Mouse (Mus musculus) small intestine, adult 2 months (tissue): Measurements from ENCODE around the gene Adra2b.

ENCODE experiments used
- CTCF ChIP-seq: fragments of 200-500 bp; IDR thresholded peaks from 2 replicates; pipeline ENCODE4 v1.5.1; 2012; ENCODE audit warnings: low read depth, mild to moderate bottlenecking, control low read depth, inconsistent platforms, low read length, moderate library complexity, mixed read lengths; ENCODE audit not compliant: insufficient replicate concordance, insufficient read length; ENCODE audit errors: extremely low read depth
- POLR2A ChIP-seq: fragments of 200-500 bp; IDR thresholded peaks from 2 replicates; pipeline ENCODE4 v1.6.1; 2012; ENCODE audit warnings: low read depth, mild to moderate bottlenecking, control low read depth, inconsistent platforms, low read length, moderate library complexity

- TF ChIP-seq POLR2A (no peak), CTCF (peak; percentile 64; the same call in 1 of the 2 replicates)
Measured at GRCm38 (mm10) chr2:127362459-127363281, at the start of gene Adra2b.
